ENCODE assay signal across 11 mouse cellular contexts in genomic region chr14:114855055-114855740, GRCm38 (mm10).
DNase-seq lines count a peak whose midpoint lies in the region; ATAC-seq and TF ChIP-seq lines count a peak whose summit lies in the region.
"Had no signal": no experiment of that assay in that cellular context is flagged by ENCODE, and none has a peak within 500 bp of the region (broad histone marks: within the 10 kb centered on the region; RNA-seq: fewer than 3 reads in every experiment).

No protein-coding gene starts in this region.

- peak overlapping the region; percentile 28; the same call in 1 of the 2 replicates for H3K4me2 ChIP-seq in kidney, postnatal 0 days (ENCODE audit: low read length)
- H3K4me2 ChIP-seq in embryonic facial prominence, embryonic 14.5 days (ENCODE audit: low read depth, low read length): peak overlapping the region; percentile 10; the same call in 1 of the 2 replicates
- 0 out of 2 replicates have a peak overlapping the region, but pooled peaks have one; percentile 21 for H3K4me2 ChIP-seq in limb, embryonic 13.5 days (replicated peaks)
- no peak overlapping the region for H3K4me2 ChIP-seq in neural tube, embryonic 14.5 days (ENCODE audit: low read depth, low read length)

- TF ChIP-seq CTCF in kidney, postnatal 0 days (IDR thresholded peaks at IDR 0.05; ENCODE audit: low read depth): no peak

- H3K9ac ChIP-seq in kidney, postnatal 0 days (ENCODE audit: low read depth, low read length): no peak overlapping the region
- H3K9ac ChIP-seq in embryonic facial prominence, embryonic 14.5 days (ENCODE audit: low read depth, low read length): no peak overlapping the region
- H3K9ac ChIP-seq in limb, embryonic 13.5 days: no peak overlapping the region
- no peak overlapping the region for H3K9ac ChIP-seq in neural tube, embryonic 14.5 days (replicated peaks; ENCODE audit: low read depth, low read length)

- no peaks in the 10 kb centered on the region for H3K36me3 ChIP-seq in kidney, postnatal 0 days (ENCODE audit: insufficient read depth, low read length)
- H3K36me3 ChIP-seq in embryonic facial prominence, embryonic 14.5 days (ENCODE audit: control insufficient read depth, insufficient read depth, low read length): no peaks in the 10 kb centered on the region
- no peaks in the 10 kb centered on the region for H3K36me3 ChIP-seq in limb, embryonic 13.5 days
- H3K36me3 ChIP-seq in neural tube, embryonic 14.5 days (ENCODE audit: control insufficient read depth, insufficient read depth, low read length): no peaks in the 10 kb centered on the region

- peak; percentile 31; the same call in 1 of the 2 replicates for ATAC-seq in kidney, postnatal 0 days (replicated peaks; ENCODE audit: low FRiP score, low read depth)
- ATAC-seq in embryonic facial prominence, embryonic 14.5 days (ENCODE audit: low read depth): no peak
- no peak; the same call in 1 of the 2 replicates for ATAC-seq in limb, embryonic 13.5 days (ENCODE audit: low FRiP score, low read depth)
- ATAC-seq in neural tube, embryonic 14.5 days (ENCODE audit: low read depth): peak; percentile 55; the same call in 1 of the 2 replicates
- ATAC-seq: Patski had no signal

- DNase-seq in kidney, postnatal 0 days (ENCODE audit: low spot score): peak; percentile 68
- no peak for DNase-seq in kidney, postnatal 14 days
- DNase-seq in embryonic facial prominence, embryonic 14.5 days (ENCODE audit: low spot score): no peak
- no peak for DNase-seq in urinary bladder, postnatal 14 days (ENCODE audit: low spot score)
- no peak for DNase-seq in thymus, postnatal 10 days (ENCODE audit: low spot score in 2 of 2)
- DNase-seq: adrenal gland, adult 8-10 months; kidney, postnatal 10 days had no signal

- peaks cover 13% of the 10 kb centered on the region; the same call in 1 of the 2 replicates for H3K4me1 ChIP-seq in kidney, postnatal 0 days (replicated peaks; ENCODE audit: insufficient read depth, low read length)
- no peaks in the 10 kb centered on the region for H3K4me1 ChIP-seq in embryonic facial prominence, embryonic 14.5 days (ENCODE audit: control insufficient read depth, insufficient read depth, low read length)
- peaks cover 28% of the 10 kb centered on the region for H3K4me1 ChIP-seq in limb, embryonic 13.5 days
- peaks cover 4% of the 10 kb centered on the region; the same call in 1 of the 2 replicates for H3K4me1 ChIP-seq in neural tube, embryonic 14.5 days (ENCODE audit: control insufficient read depth, insufficient read depth, low read length)

- WGBS in kidney, postnatal 0 days: 20% methylated on average over 12 of the region's 12 CpGs
- WGBS in embryonic facial prominence, embryonic 14.5 days: 22% methylated on average over 12 of the region's 12 CpGs
- WGBS in limb, embryonic 13.5 days: 10% methylated on average over 12 of the region's 12 CpGs
- 9% methylated on average over 12 of the region's 12 CpGs for WGBS in neural tube, embryonic 14.5 days

- no peaks in the 10 kb centered on the region for H3K9me3 ChIP-seq in kidney, postnatal 0 days (replicated peaks; ENCODE audit: low read length)
- H3K9me3 ChIP-seq in embryonic facial prominence, embryonic 14.5 days (ENCODE audit: control insufficient read depth, low read length): no peaks in the 10 kb centered on the region
- no peaks in the 10 kb centered on the region for H3K9me3 ChIP-seq in limb, embryonic 13.5 days
- no peaks in the 10 kb centered on the region for H3K9me3 ChIP-seq in neural tube, embryonic 14.5 days (ENCODE audit: control insufficient read depth, low read length)

- H3K4me3 ChIP-seq in kidney, postnatal 0 days (replicated peaks; ENCODE audit: low read depth, low read length): no peak overlapping the region
- no peak overlapping the region for H3K4me3 ChIP-seq in embryonic facial prominence, embryonic 14.5 days (ENCODE audit: low read depth, low read length)
- H3K4me3 ChIP-seq in limb, embryonic 13.5 days: no peak overlapping the region
- no peak overlapping the region for H3K4me3 ChIP-seq in neural tube, embryonic 14.5 days (ENCODE audit: low read depth, low read length)

- H3K27me3 ChIP-seq in kidney, postnatal 0 days (ENCODE audit: insufficient read depth, low read length): no peaks in the 10 kb centered on the region
- no peaks in the 10 kb centered on the region for H3K27me3 ChIP-seq in embryonic facial prominence, embryonic 14.5 days (replicated peaks; ENCODE audit: control insufficient read depth, insufficient read depth, low read length)
- 0 out of 2 replicates have a peak, but pooled peaks cover 3% of the 10 kb centered on the region for H3K27me3 ChIP-seq in limb, embryonic 13.5 days
- H3K27me3 ChIP-seq in neural tube, embryonic 14.5 days (ENCODE audit: control insufficient read depth, insufficient read depth, low read length): no peaks in the 10 kb centered on the region; the same call in 1 of the 2 replicates
- H3K27me3 ChIP-seq: CH12.LX had no signal

- no peak overlapping the region for H3K27ac ChIP-seq in kidney, postnatal 0 days
- no peak overlapping the region for H3K27ac ChIP-seq in embryonic facial prominence, embryonic 14.5 days (replicated peaks; ENCODE audit: low read depth, low read length)
- no peak overlapping the region for H3K27ac ChIP-seq in limb, embryonic 13.5 days
- no peak overlapping the region for H3K27ac ChIP-seq in neural tube, embryonic 14.5 days (ENCODE audit: low read depth, low read length)

Comparison
In these comparisons a context has a peak if more than half of its experiments do, and no peak if none do; other contexts are left out.
1. ATAC-seq: peak in kidney, postnatal 0 days (single experiment) and neural tube, embryonic 14.5 days (single experiment); none in embryonic facial prominence, embryonic 14.5 days (single experiment) and limb, embryonic 13.5 days (single experiment).